Mouse (Mus musculus) v-Abl transformed pro-B cells (cell line): ENCODE results near the gene Ganc.

Source experiments
- in situ Hi-C, 2 experiments: fragments of 400-800 bp; cut with MboI; formaldehyde crosslinking; loops; one replicate each; pipeline ENCODE4 v1.15.1; 2025; ENCODE audit not compliant: unreplicated experiment in 2 of 2

Gene Ganc

GRCm38 (mm10) chr2:120403653-120403985, at the start of gene Ganc:
Ganc (plus strand) TSS chr2:120403896.
- in situ Hi-C loops = no loop called here

- in situ Hi-C loops = no loop called here
Measured at GRCm38 (mm10) chr2:120360425-120360824, 43.3 kb upstream of the Ganc start.

- in situ Hi-C loops = no loop called here
Measured at GRCm38 (mm10) chr2:120366501-120366900, 37.2 kb upstream of the Ganc start.

- in situ Hi-C loops = no loop called here
Measured at GRCm38 (mm10) chr2:120367416-120368207, 36.1 kb upstream of the Ganc start.

GRCm38 (mm10) chr2:120373858-120374257, 29.8 kb upstream of the Ganc start:
- in situ Hi-C loops = no loop called here

GRCm38 (mm10) chr2:120386264-120386663, 17.4 kb upstream of the Ganc start:
- in situ Hi-C loops = no loop called here

GRCm38 (mm10) chr2:120387291-120387690, 16.4 kb upstream of the Ganc start:
- in situ Hi-C loops = no loop called here

GRCm38 (mm10) chr2:120389376-120389775, 14.3 kb upstream of the Ganc start:
- in situ Hi-C loops = no loop called here

GRCm38 (mm10) chr2:120390934-120391333, 12.8 kb upstream of the Ganc start:
- in situ Hi-C loops = loop anchor here in 1 of 2 experiments (5.0 kb wide), 1 partner anchor 34 kb away; no protein-coding TSS in a partner anchor

GRCm38 (mm10) chr2:120392406-120392805, 11.3 kb upstream of the Ganc start:
- in situ Hi-C loops = loop anchor here in 1 of 2 experiments (5.0 kb wide), 1 partner anchor 35 kb away; no protein-coding TSS in a partner anchor

GRCm38 (mm10) chr2:120397951-120398350, 5.7 kb upstream of the Ganc start:
- in situ Hi-C loops = no loop called here

GRCm38 (mm10) chr2:120402813-120403212, 883 bp upstream of the Ganc start:
- in situ Hi-C loops = no loop called here

GRCm38 (mm10) chr2:120403986-120404822, 508 bp downstream of the Ganc start, which contains the start of gene Tmem87a:
Tmem87a (minus strand) TSS chr2:120404113.
- in situ Hi-C loops = no loop called here

GRCm38 (mm10) chr2:120404823-120405765, 1.4 kb downstream of the Ganc start:
- in situ Hi-C loops = no loop called here

- in situ Hi-C loops = no loop called here
Measured at GRCm38 (mm10) chr2:120411096-120411628, 7.5 kb downstream of the Ganc start.

- in situ Hi-C loops = no loop called here
Measured at GRCm38 (mm10) chr2:120414113-120414512, 10.4 kb downstream of the Ganc start.

- in situ Hi-C loops = no loop called here
Measured at GRCm38 (mm10) chr2:120414738-120415414, 11.2 kb downstream of the Ganc start.

- in situ Hi-C loops = no loop called here
Measured at GRCm38 (mm10) chr2:120424386-120424785, 20.7 kb downstream of the Ganc start.

GRCm38 (mm10) chr2:120444486-120444885, 40.8 kb downstream of the Ganc start:
- in situ Hi-C loops = no loop called here

GRCm38 (mm10) chr2:120446373-120446772, 42.7 kb downstream of the Ganc start:
- in situ Hi-C loops = no loop called here
